Mouse (Mus musculus): Measurements from ENCODE around the gene Cst10.

Cst10 gene

GRCm38 (mm10) chr2:149404757-149405156 lies at the start of gene Cst10:
TSS of gene Cst10 (plus strand) at chr2:149405057.
- DNase-seq, result no peak

GRCm38 (mm10) chr2:149392951-149393350 lies 11.9 kb upstream of the Cst10 start:
- no peak for DNase-seq

DNA sequence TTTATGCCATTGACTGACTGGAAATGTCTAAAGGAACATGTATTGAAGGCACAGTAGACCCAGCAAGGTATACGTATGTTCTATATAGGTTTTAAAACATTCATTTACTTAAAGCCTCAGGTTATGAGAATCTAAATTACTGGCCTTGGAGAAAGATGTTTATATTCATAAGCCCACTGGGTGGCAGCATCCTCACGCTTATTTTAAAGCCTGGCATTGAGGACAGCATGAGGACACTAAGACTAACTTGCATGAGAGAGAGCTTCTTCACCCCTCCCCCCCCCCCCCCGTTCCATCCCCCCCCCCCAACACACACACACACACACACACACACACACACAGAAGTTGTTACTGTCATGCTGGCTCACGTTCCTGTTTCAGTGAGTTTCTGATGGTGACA lies 17.7 kb downstream of the Cst10 start:
- DNase-seq, result peak; percentile 28
